Mouse (Mus musculus): ENCODE results near the gene Tnrc6c.

DNA sequence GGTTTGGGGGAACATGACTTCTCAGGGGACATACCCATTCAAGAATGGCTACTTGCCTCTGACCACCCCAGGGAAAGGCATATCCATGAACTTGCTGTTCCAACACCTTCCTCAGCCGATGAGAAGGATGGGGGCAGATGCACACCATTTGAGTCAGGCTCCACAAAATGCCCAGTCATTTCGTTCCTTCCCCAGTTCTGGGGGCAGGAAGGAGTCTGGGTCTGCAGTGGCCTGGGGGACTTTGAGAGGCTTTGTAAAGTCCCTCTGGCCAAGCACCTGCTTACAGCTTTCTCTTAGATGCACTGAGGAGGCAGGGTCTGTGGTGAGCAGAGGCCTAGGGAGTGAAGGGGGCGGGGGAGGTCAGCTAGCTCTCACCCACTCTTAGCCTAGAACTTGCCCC is 20.8 kb upstream of the Tnrc6c start:
- TF ChIP-seq POLR2A (IDR thresholded peaks at IDR 0.05; ENCODE audit: insufficient read depth, low read depth, low read length) (no peak), EP300 (IDR thresholded peaks at IDR 0.05; ENCODE audit: insufficient read depth, low read depth, low read length) (no peak), CTCF (IDR thresholded peaks at IDR 0.05) (no peak)

All from heart, adult 2 months (tissue).